Mouse (Mus musculus) limb, embryonic 14.5 days (tissue): ENCODE measurements around the gene Slc2a12. TPM values are rescaled to one million over a fixed set of nuclear protein-coding genes. Genes with fewer than 3 reads are reported as not detected.

ENCODE experiments used
- ATAC-seq: fragments of 200-750 bp; cut with Nextera tagmentation; 2 replicates; pipeline ENCODE4 v1.8.0; 2017; ENCODE audit warnings: low read depth, moderate number of reproducible peaks, moderate TSS enrichment; ENCODE audit not compliant: low FRiP score
- DNase-seq: peaks from one replicate; pipeline ENCODE4 v3.0.0-alpha.2; 2015; ENCODE audit warnings: low spot score
- H3K27ac ChIP-seq: fragments of 300-500 bp; sonication (generic); replicated peaks from 2 replicates; pipeline ENCODE4 v1.5.1; 2014; ENCODE audit warnings: low read depth, mild to moderate bottlenecking, low read length, moderate library complexity, mixed read lengths
- H3K27me3 ChIP-seq: fragments of 300-500 bp; sonication (generic); 2 replicates; pipeline ENCODE4 v1.6.1; 2014; ENCODE audit warnings: low read length, mixed read lengths; ENCODE audit not compliant: control insufficient read depth, insufficient read depth
- H3K36me3 ChIP-seq: fragments of 300-500 bp; sonication (generic); 2 replicates; pipeline ENCODE4 v1.6.1; 2014; ENCODE audit warnings: mild to moderate bottlenecking, low read length, moderate library complexity, mixed read lengths; ENCODE audit not compliant: control insufficient read depth, insufficient read depth
- H3K4me1 ChIP-seq: fragments of 300-500 bp; sonication (generic); 2 replicates; pipeline ENCODE4 v1.6.1; 2014; ENCODE audit warnings: antibody characterized with exemption, low read length, mixed read lengths; ENCODE audit not compliant: control insufficient read depth, insufficient read depth
- H3K4me2 ChIP-seq: fragments of 300-500 bp; sonication (generic); replicated peaks from 2 replicates; pipeline ENCODE4 v1.6.1; 2014; ENCODE audit warnings: low read depth, mild to moderate bottlenecking, low read length, moderate library complexity; ENCODE audit not compliant: severe bottlenecking
- H3K4me3 ChIP-seq: fragments of 300-500 bp; sonication (generic); replicated peaks from 2 replicates; pipeline ENCODE4 v1.5.1; 2014; ENCODE audit warnings: low read length
- H3K9ac ChIP-seq: fragments of 300-500 bp; sonication (generic); 2 replicates; pipeline ENCODE4 v1.6.1; 2014; ENCODE audit warnings: mild to moderate bottlenecking, low read depth, low read length, moderate library complexity; ENCODE audit not compliant: severe bottlenecking
- H3K9me3 ChIP-seq: fragments of 300-500 bp; sonication (generic); 2 replicates; pipeline ENCODE4 v1.6.1; 2016; ENCODE audit warnings: low read length; ENCODE audit not compliant: control insufficient read depth
- POLR2A ChIP-seq: fragments of 200-500 bp; IDR thresholded peaks from 2 replicates; pipeline ENCODE4 v1.8.0; 2012; ENCODE audit warnings: inconsistent platforms, mild to moderate bottlenecking, moderate library complexity, borderline replicate concordance; ENCODE audit not compliant: insufficient read depth, insufficient read length; ENCODE audit errors: extremely low read depth
- WGBS: fragments of 180-500 bp; shearing (Covaris S2); extraction: QIAGEN DNeasy Blood & Tissue Kit; methylation state at CpG from one replicate; pipeline ENCODE4 v1.1.7; 2014; 5-methylcytosine and 5-hydroxymethylcytosine counted together
- polyA plus RNA-seq, 2 experiments: library from polyadenylated mRNA; depleted of rRNA in 1 of 2; stranded (reverse) in 1 of 2; unstranded in 1 of 2; fragments of >200 nt; fragmentation: Nextera tagmentation in 1 of 2; extraction: Ambion mirVana in 1 of 2; gene quantifications; 2 replicates each; pipeline versions ENCODE4 v1.2.1 to v1.2.3; 2012 to 2014

Gene Slc2a12
- polyA plus RNA-seq, 2 experiments = 1.7 to 2.9 TPM

DNA sequence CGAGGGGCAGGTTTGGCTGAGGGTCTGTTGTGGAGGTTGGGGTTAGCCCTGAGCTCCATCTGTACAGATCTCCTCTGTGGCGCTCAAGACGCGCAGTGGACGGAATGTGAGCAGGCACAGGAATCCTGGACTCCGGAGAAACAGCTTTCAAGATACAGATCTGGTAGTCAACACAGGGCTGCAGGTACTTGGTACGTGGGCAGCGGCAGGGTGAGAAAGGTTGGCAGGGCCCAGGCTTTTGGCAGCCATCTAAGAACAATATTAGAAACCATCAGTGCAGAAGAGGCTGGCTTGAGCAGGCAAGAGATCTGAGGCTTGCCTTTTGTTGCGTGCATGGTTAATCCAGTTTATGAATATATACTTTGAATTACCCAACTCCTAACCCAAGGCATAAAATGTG, 51.4 kb downstream of the Slc2a12 start:
- Histone ChIP-seq H3K27ac (no peak overlapping the region), H3K36me3 (no peaks in the 10 kb centered on the region), H3K4me1 (peaks cover 2% of the 10 kb centered on the region), H3K9me3 (no peaks in the 10 kb centered on the region), H3K4me2 (no peak overlapping the region), H3K4me3 (no peak overlapping the region), H3K9ac (no peak overlapping the region), H3K27me3 (no peaks in the 10 kb centered on the region)
- ATAC-seq (no peak), DNase-seq (no peak)
- no peak for TF ChIP-seq POLR2A
- 82% methylated on average over 9 of the region's 9 CpGs for WGBS

DNA sequence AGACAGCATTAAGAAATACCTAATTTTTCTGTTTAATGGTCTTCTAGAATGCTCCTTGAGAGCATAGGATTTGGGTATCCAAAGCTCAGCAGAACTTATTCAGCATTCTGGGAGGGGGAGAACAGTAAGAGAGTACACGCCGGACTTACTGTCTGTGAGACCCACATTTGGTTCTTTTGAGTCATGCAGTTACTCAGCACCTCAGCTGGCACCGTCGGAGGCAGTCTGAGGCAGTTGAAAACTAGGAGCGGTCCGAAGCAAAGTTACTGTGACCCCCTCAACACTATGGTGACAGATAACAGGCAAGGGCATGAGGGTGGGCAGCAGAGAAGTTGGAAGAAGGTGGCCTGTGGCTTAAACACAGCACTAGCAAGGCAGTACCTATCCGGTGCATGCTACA, 52.1 kb downstream of the Slc2a12 start:
- no peak for DNase-seq
- Histone ChIP-seq H3K36me3 (no peaks in the 10 kb centered on the region), H3K4me2 (no peak overlapping the region), H3K4me1 (peaks cover 5% of the 10 kb centered on the region), H3K27me3 (no peaks in the 10 kb centered on the region), H3K4me3 (no peak overlapping the region), H3K9me3 (no peaks in the 10 kb centered on the region), H3K27ac (no peak overlapping the region), H3K9ac (no peak overlapping the region)
- no peak for ATAC-seq
- WGBS = 80% methylated on average over 7 of the region's 7 CpGs
- TF ChIP-seq POLR2A = no peak

DNA sequence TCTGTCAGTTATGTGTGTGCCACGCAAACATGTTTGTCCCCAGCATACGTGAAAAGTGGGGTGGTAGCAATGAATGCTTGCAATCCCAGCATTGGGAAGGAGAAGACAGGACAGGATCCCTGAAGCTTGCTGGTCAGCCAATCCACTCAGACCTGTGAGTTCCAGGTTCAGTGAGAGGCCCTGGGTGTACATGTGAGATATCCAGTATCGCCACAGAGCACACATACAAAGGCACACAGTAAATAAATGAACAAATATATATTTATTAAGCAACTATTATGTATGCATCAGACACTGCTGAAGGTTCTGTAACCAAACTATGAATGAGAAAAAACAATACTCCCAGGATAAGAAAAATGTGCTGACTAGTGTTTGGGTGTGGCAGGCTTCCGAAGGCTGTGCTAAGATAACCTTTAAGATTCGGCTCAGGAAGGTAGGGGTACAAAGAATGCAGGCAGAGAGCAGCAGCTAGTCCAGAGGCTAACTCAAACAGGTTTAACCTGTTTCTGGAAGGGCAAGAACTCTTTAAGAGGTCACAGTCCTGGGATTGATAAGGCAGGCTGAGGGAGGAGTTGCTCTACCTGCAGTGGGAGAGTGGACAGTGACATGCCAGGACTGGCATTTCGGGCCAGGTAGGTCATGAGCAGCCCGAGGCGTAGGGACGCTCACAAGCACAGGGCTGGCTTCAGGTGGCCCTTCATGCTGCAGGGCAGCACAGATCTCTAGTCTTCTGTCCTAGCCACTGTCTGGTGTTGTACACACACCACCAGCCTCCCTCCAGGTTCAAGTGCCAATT, 53.5 kb downstream of the Slc2a12 start:
- Histone ChIP-seq H3K27ac (no peak overlapping the region), H3K4me2 (no peak overlapping the region), H3K27me3 (no peaks in the 10 kb centered on the region), H3K4me3 (no peak overlapping the region), H3K36me3 (peaks cover 7% of the 10 kb centered on the region; the same call in 1 of the 2 replicates), H3K4me1 (peaks cover 5% of the 10 kb centered on the region), H3K9me3 (no peaks in the 10 kb centered on the region), H3K9ac (no peak overlapping the region)
- 74% methylated on average over 9 of the region's 9 CpGs for WGBS
- no peak for DNase-seq
- no peak for TF ChIP-seq POLR2A
- ATAC-seq = no peak

DNA sequence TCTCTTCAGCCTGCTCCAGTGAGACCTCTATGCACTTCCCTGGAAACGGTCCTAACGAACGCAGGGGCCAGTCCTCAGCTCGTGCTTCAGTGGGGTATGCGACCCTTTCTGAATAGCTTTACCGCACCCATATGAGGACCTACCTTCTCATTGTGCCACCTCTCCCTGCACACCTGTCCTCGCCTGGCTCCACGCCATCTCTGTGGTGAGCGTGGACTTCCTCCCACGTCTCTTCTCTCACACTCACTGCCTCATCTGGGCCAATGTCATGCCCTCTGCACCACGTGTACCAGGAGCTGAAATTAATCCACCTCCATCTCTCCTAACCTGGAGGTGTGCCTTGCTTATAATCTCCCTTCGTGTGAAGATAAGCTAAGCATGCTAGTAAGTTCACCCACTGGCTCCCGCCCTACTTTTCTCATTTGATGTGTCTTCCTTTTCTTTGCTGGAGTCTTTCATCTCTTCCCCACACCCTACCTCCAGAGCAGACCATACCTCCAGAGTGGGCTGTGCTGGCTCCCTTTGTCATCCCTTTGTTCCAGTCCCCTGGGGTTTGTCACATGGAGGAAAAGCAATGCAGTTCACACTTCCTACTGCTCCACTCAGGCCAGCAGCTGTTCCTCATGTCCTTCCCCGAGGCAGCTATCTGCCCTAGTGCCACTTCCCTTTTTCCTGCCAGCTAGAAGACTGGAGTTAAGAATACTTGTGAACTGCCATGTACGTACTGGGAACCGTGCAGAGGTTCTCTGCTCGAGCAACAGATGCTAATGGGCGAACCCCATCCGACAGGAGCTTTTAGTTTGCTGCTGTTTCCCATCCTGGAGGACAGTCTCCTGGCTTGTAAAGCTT, 54.9 kb downstream of the Slc2a12 start:
- no peak for TF ChIP-seq POLR2A
- DNase-seq = no peak
- H3K27ac ChIP-seq = no peak overlapping the region
- no peaks in the 10 kb centered on the region for H3K27me3 ChIP-seq
- no peak overlapping the region for H3K4me3 ChIP-seq
- H3K4me2 ChIP-seq = no peak overlapping the region
- H3K36me3 ChIP-seq = peaks cover 13% of the 10 kb centered on the region
- 74% methylated on average over 19 of the region's 19 CpGs for WGBS
- peaks cover 5% of the 10 kb centered on the region for H3K4me1 ChIP-seq
- no peak for ATAC-seq
- no peaks in the 10 kb centered on the region for H3K9me3 ChIP-seq
- H3K9ac ChIP-seq = no peak overlapping the region

DNA sequence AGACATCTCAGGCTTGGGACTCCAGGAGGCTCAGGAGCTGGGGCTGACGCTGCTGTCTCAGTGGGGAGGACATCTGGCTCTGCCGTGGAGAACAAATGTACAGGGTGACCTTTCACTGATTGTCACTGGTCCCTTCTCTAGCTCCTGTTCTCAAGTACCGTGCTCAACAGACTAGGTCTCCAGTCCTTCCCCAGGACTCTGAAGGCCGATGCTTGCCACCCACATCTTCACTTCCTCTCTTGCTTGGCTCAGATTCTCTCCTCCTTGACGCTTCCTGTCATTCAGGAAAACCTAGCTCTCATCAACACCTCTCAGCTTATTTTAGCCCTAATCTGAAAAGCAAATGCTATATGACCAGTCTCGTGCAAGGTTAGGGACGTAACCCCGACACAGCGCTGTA, 56.0 kb downstream of the Slc2a12 start:
- ATAC-seq (no peak), DNase-seq (no peak)
- no peak overlapping the region for H3K4me3 ChIP-seq

More for the DNA sequence above, 56.0 kb downstream of the Slc2a12 start:
- 80% methylated on average over 9 of the region's 9 CpGs for WGBS
- no peak for TF ChIP-seq POLR2A
- Histone ChIP-seq H3K36me3 (peaks cover 20% of the 10 kb centered on the region), H3K9ac (no peak overlapping the region), H3K27me3 (no peaks in the 10 kb centered on the region), H3K4me2 (no peak overlapping the region), H3K9me3 (no peaks in the 10 kb centered on the region), H3K4me1 (peaks cover 5% of the 10 kb centered on the region), H3K27ac (no peak overlapping the region)
